Mouse (Mus musculus) E14TG2a.4 (cell line): ENCODE results near the gene Adcy4.

Experiments used
- CTCF ChIP-seq: conservative IDR thresholded peaks from 2 replicates; pipeline ENCODE4 v1.5.1; 2014; ENCODE audit warnings: low read length
- NANOG ChIP-seq: IDR thresholded peaks from 2 replicates; pipeline ENCODE4 v1.6.1; 2014; ENCODE audit warnings: borderline replicate concordance, low read length, mixed read lengths
- POU5F1 ChIP-seq: IDR thresholded peaks from 2 replicates; pipeline ENCODE4 v1.6.1; 2014; ENCODE audit warnings: low read length, borderline replicate concordance

DNA sequence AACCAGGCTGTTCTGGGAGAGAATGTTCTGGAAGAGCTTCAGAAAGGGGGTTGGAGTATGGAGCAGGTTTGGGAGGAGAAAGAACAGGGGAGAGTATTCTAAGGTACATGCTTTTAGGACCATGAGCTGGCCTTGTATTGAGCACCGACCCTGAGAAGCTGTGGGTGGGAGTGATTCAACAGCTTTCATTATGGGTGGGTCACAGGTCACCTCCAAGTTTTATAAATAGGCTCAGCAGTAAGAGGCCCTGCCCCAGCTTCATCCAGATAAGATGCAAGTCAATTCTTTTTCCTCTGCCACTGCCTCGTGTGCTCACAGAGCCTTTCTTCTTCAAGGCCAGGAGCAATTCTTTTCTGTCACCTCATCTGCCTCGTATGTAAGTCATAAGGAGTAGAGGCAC, 6.7 kb downstream of the Adcy4 start:
- TF ChIP-seq CTCF (no peak), NANOG (no peak), POU5F1 (no peak)
